Mouse (Mus musculus): ENCODE data around the gene Bsg.

Gene Bsg

DNA sequence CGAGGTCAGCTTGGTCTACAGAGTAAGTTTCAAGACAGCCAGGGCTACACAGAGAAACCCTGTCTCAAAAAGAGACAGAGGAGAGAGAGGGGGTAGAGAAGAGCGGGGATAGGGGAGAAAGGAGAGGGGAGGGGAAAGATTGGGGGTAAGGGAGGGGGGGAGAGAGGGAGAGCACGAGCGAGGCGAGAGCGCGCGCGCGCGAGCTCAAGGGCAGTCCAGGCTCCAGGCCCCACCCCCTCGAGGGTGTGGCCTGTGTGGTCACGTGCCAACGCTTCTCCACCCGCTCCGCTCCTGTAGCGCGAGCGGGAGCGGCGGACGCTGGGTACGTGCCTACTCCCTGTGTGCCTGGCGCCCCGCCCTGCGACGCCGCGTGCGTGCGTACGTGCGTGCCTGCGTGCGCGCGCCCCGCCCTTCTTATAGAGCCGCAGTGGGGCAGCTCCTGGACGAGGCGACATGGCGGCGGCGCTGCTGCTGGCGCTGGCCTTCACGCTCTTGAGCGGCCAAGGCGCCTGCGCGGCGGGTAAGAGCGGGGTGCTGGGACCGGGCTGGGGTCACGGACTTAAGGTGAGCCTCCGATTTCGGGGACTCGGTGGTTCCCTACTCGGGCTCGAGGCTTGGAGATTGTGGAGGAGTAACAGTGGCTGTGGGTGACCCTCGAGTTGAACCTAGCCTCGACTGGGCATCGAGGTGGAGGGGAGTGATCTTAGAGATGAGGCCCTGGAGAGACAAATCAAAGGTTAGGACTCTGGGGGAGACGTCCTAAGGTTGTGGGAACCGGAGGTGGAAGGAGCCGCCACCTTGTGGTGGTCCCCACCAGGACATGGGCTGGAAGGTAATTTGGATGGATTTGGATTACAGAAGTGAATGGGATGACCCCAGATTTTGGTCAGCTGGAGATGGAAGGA, at the start of gene Bsg:
Bsg (plus strand) TSS at position 427 of the 905 bp plus-strand sequence.
- DNase-seq (ENCODE audit: low read depth), result peak; percentile 98

DNA sequence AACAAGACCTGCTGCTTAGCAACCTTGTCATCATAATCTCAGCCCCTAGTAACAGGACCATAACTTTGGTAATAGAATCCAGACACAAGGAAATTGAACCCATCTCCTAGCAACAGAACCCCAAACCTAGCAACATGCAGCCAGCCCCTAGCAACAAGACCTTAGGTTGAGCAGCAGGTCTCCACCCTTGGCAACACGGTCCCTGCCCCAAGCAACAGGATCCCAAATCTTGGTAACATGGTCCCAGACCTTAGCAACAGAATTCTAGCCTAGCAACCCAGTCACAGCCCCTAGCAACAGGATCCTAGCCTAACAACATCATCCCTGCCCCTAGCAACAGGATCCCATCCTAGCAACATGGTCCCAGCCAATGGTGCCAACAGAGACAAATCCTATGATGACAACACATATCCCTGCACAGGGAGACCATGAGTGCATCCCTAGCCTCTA, 49.3 kb upstream of the Bsg start:
- no peak for DNase-seq (ENCODE audit: low read depth)

DNA sequence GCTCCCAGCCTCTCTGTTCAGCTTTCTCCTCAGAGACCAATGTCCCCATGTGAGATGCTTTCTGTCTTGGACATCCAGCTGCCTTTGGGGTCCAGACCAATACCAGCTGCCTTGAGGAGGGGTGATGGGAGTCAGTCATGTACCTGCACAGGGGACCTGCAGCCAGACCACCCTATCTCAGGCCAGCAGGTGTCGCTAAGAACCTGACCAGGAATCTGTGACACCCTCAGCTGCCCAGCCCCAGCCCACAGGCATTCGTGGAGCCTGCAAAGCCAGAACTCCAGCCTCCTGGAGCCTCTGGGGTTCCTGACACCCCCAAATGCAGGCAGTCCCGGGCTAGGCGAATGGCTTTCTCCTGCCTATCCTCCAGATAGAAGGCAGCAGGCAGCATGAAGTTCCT, 45.5 kb upstream of the Bsg start:
- no peak for DNase-seq (ENCODE audit: low read depth)

DNA sequence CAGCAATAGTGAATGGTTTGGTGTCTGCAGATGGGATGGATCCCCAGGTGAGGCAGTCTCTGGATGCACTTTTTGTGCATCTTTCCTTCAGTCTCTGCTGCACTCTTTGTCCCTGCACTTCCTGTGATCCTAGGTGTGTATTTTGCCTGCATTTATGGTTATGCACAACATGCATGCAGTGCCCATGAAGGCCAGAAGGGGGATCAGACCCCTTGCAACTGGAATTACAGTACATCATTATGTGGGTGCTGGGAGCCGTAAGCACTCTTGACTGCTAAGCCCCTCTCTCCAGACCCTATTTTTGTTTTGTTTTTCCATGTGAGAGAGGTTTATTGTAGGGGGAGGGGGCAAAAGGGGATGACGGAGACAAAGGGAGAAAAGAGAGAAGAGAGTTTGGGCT, 44.0 kb upstream of the Bsg start:
- no peak for DNase-seq (ENCODE audit: low read depth)

DNA sequence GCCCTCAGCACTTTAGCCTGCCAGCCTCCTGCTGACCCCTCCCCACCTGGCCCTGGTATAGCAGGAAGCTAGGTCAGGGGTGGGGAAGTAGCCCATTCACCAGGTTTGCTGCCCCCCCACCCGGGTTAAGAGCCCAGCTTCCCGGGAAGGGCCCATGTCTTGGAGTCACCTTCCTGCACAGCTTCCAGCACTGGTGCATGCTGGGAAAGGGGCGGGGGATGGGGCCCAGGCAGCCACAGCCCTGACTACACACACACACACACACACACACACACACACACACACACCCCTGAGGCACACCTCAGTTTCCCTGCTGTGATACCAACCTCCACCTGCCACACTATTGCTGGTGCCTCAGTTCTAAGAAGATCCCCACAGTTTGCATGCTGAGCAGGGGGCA, 42.4 kb upstream of the Bsg start:
- DNase-seq (ENCODE audit: low read depth), result no peak

DNA sequence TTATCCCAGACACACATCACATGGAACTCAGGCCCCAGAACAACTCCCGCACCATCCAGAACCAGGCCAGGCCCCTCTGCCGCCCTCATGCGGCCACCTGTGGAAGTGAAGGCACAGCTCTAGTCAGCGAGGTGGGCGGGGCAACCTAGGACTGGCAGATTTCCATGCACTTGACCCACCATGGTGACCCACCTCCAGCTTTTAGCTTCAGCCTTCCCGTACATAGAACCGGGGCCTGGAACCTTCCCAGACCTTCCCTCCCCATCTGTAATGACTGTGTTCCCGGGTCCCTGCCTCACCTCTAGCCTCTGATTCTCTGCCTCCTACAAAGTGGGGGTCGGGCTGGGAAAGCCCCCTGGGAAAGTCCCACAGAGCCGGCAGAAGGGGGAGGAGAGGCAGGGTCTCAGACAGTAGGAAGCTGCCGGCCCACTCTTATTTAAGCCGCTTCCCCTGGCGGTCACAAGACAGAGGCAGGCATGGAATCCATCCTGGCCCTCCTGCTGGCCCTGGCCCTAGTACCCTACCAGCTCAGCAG, 40.1 kb upstream of the Bsg start, which contains the start of gene Madcam1:
Madcam1 (plus strand) TSS at position 429 of the 535 bp plus-strand sequence.
- DNase-seq (ENCODE audit: low read depth), result peak; percentile 38

DNA sequence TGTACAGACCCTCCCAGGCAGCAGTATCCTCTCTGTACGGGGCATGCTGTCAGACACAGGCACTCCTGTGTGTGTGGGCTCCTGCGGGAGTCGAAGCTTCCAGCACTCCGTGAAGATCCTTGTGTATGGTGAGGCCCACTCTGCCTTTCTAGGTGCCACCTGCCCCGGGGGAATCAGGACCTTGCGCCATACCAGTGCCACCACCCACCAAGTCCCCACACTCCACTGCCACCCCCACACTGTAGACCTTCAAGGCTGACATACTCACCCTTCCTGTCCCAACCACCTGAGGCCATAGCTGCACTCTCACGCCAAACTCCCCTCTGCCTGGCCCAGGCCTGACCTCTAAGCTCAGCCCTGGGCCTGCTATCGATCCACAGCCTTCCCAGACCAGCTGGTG, 39.2 kb upstream of the Bsg start:
- no peak for DNase-seq (ENCODE audit: low read depth)

DNA sequence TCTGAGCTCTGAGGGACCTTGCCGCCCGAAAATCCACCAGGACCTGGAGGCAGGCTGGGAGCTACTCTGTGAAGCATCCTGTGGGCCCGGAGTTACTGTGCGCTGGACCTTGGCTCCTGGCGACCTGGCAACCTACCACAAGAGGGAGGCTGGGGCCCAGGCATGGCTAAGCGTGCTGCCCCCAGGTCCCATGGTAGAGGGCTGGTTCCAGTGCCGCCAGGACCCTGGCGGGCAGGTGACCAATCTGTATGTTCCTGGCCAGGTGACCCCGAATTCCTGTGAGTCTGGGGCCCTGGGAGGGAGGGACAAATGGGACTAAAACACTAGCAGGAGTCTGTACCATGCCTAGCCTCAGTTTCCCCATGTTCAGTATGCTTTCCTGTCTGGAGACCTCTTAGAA, 37.8 kb upstream of the Bsg start:
- no peak for DNase-seq (ENCODE audit: low read depth)

DNA sequence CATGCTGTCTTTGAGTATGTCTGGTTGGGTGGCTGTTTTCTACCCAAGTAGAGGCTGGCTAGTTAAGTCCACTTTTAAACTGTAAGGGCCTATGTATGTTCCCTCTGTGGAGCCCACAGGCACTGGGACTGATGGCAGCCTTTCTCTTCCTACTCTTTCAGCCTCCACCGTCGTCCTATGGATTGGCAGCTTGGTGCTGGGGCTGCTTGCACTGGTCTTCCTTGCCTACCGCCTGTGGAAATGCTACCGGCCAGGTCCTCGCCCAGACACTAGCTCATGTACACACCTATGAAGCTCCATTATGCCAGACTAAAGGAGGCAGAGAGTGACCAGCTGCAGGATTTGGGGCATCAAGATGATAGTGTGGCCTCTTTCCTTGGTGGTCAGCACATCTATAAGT, 36.2 kb upstream of the Bsg start:
- DNase-seq (ENCODE audit: low read depth), result no peak

DNA sequence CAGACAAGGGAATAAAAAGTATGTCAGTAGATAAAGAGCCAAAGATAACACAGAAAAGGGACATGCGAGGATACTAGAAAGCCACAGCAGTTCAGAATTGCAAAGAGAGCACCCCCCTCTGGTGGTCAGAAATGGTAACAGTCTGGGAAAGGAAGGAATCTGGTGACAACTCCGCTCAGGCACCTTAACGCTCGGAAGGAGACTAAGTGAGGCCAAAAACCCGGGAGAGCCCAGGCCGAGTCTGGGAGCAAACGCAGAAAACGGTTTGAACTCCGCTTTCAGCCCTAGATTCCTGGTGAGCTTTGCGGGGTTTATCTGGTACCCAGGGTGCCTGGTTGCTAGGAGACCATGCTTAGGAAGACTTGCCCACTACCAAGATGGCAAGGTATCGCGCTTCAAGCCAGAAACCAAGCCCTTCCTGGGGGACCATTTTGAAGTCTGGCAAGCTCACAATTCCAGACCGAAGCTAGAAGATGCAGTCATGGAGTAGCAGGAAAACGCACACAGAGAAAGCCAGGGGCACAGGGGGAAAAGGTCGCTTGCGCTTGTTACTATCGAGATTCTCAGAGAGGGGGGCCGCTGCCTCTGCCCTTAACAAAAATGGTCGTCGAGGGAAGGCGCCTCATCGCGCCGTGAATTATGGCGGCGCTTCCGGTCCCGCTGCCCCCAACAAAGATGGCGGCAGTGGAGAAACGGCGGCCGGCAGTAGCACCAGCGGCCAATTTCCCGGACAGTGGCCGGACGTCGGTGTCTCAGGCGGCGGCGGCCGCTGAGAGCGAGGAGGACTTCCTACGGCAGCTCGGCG, 35.3 kb upstream of the Bsg start, which contains the start of gene Tpgs1:
Tpgs1 (plus strand) TSS at position 599 of the 805 bp plus-strand sequence.
- peak; percentile 83 for DNase-seq (ENCODE audit: low read depth)

DNA sequence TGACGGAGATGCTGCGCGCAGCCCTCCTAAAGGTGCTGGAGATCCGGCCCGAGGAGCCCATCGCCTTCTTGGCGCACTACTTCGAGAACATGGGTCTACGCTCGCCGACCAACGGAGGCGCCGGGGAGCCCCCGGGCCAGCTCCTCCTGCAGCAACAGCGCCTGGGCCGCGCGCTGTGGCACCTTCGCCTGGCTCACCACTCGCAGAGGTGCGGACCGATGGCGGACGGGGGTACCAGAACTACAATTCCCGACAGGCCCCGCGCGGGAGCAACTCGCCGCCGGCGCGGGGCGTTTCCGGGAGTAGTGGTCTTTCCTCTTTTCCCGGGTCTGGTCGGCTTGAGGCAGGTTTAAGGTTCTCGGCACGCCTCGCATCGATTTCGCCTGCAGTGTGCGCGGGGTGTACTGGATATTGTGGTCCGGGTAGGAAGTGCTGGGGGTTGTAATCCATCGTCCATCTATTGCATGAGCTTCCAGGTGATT, 34.7 kb upstream of the Bsg start:
- peak; percentile 43 for DNase-seq (ENCODE audit: low read depth)

DNA sequence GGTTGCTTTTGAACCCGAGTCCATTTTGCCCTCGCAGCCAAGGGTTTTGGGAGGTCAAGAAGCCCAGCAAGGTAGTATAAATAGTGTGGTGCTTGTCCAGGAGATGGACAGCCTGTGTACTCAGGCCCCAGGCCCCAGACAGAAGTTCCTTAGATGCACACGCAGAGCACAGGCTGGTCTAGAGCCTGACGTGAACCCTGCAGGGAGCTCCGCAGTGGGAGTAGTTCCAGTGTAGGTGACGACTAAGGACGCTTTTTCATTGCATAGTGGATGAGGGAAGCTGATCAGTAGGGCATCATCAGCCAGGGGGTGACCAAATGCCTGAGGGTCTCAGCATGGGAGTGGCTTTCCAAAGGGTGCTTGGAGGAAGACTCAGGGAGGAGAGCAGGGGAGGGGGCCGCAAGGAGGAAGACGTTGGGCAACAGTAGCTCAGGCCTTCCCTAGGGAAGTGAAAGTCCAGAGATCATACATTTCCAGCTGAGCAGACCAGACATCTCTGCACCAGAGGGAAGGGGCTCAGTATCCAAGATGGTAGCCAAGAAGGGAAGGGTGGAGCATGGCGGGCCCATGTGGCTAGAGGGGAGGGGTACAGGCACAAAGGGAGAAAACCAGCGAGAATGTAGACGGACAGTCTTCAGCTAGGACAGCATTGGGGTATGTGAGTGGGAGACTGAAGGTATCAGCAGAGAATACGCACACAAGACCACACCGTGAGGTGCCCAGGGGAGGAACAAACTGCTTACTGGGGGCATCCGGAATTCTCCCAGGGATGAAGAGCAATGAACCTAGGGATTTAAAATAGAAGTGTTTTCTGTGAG, 34.0 kb upstream of the Bsg start:
- DNase-seq (ENCODE audit: low read depth), result no peak

DNA sequence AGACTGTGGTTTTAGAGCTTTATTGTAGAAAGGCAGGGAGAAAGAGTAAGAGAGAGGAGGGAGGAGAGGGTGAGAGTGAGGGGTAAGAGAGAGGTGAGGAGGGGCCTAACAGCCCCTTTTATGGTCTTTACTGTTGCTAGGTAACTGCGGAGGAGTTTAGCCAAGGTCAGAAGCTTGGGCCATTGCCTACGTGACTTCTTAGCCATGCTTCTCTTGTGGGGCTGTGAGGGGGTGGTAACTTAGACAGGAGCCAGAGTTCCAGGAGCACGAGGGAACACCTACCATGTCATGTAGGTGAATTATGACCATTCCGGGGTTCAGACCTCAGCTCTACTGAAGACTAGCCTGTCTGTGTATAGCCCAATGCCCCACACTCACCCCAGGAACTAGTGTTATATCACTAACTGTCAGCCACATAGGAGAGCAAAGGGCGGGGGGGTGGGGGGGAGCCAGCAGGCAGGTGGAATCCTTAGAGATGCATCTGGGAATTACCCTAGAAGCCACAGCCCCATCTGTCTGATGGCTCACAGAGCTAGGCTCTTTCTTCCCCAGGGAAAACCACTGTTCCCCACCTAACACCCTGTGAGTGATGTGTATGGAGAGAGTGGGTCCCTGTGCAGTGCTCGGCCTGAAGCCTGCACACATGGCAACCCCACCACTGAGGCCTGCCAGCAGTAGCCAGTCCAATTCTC, 32.7 kb upstream of the Bsg start:
- no peak for DNase-seq (ENCODE audit: low read depth)

DNA sequence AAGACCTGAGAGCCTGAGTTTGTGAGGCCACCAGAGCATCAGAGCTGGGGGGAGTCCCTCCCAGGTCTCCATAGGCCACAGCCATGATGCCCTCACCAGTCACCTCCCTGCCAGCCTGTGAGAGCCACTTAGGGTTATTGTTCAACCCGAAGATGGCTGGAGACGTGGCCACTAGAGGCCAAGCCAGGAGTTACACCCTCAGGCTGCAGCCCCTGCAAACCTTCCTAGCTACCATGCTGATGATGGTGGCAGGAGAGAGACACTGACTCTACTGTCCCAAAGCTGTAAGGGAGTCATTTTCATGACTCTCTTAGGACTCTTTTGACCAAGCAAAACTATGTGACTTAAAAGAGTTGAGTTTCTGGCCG, 32.2 kb upstream of the Bsg start:
- DNase-seq (ENCODE audit: low read depth), result no peak

DNA sequence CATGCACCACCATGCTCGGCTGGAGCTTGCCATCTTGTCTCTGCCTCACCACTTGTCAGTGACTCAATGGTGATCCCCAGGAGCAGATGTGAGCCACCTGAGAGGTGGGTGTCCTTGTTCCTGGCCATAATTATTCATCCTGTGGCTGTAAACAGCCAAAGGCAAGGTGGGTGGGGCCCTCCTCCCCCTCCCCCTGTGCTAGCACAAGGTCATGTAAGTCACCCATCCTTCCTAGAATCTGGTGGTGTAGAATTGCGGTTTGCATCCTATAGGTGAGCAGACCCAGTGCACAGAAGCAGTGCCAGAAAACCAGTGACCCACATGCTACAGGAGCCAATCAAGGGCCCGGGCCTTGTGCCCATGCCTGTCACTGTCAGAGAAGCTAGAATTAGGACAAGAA, 31.2 kb upstream of the Bsg start:
- no peak for DNase-seq (ENCODE audit: low read depth)

DNA sequence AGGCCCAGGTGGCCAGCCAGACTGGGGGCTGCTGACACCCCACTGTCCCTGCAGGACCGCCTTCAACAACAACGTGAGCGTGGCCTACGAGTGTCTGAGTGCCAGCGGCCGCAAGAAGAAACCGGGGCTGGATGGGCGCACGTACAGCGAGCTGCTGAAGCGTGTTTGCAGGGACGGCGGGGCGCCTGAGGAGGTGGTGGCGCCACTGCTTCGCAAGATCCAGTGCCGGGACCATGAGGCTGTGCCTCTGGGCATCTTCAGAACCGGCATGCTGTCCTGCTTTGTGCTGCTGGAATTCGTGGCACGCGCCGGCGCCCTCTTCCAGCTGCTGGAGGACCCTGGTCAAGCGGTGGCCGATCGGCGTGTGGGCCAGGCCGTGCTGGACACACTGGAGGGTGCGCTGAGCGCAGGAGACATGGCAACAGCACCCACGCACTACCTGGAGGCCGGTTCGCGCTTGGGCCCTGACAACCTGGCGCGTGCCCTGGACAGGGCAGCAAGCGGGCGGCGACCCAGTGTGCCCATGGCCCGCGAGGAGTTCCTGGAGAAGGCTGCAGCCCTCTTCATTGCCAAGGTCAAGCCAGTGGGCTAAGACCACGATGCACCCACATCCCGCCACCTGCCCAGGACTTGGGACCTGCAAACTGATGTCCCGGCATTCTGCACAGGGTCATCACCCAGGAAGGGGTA, 28.8 kb upstream of the Bsg start:
- DNase-seq (ENCODE audit: low read depth), result no peak

DNA sequence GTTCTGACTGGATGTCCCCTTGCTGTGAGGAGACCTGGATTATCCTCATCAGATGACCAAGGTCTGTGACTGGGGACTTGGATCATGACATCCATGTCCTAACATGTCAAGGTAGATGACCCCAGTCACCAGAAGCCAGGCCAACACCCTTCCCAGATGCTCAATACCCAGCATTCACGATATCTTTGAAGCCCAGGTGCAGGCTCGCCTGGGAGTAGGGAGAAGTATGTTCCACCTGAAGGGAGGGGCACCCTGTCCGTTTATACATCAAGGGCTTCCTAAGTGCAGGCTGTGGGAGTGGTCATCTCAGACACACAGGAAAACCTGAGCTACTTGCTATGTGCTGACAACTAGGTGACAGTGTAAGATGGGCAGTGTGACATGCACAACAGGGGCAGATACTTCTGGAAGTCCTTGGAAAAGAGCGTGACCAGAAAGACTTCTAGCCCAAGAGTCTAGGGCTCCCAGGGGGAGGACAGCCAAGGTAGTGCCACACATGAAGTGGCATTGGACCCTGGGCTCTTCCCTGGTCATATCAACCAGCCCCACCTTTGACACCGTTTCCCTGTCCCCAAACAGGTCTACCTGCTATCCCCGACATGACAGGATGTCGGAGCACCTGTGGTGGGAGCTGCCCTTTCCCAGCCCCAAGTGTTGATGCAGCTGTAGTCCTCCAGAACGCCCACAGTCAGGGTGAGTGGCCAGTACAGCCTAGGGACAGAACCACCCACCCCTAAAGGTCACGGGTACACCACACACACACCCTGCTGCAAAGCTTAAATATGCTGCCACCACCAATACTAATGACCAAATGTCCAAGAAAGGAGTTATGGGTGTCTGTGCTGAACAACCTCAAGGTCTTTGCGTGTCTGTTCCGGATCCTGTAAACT, 23.4 kb upstream of the Bsg start:
- DNase-seq (ENCODE audit: low read depth), result no peak

DNA sequence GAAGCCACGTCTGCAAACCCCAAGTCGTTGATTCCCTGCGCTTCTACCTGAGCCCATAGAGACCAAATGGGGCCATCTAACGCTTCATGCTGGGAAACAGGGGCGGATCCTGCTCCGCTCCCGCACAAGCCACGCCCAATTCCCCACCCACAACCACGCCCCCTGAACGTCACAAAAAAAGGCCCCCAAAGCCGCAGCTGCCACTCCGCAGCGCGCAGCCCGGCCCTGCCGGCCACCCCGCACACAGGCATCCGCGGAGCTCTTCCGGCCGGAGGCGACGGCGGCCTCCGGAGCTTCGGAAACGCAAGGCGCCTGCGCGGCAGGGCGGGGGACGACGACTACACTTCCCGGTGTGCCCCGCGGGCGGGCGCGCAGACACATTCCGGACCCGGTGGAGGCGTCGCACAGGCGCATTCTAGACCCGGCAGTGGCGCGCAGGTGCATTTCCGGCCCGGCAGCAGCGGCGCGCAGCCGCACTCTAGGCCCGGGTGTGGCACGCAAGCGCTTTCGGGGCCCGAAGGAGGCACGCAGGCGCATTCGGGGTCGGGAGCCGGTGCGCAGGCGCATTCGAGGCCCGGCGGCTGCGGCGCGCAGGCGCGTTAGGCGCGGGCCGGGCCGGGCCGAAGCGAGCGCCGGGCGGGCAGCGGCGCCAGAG, 22.6 kb upstream of the Bsg start, which contains the start of gene Cdc34:
Cdc34 (plus strand) TSS at position 605 of the 655 bp plus-strand sequence.
- DNase-seq (ENCODE audit: low read depth), result peak; percentile 93

DNA sequence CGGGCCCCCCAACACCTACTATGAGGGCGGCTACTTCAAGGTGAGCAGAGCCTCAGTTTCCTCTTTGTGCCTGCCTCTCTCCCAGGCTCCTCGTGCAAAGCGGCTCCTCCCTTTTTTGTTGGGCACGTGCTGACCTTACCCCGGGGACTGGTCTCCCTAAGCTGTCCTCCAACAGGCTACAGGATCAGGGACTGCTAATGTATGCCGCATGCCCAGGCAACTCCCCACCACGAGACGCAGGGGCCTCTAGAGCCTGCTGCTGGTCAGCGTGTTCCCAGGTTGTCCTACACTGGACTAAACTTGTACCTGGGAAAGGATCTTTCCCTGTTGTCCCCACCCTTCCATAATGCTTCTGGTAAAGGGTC, 21.8 kb upstream of the Bsg start:
- DNase-seq (ENCODE audit: low read depth), result no peak
